Mouse (Mus musculus) stomach, embryonic 15.5 days (tissue): ENCODE data around the gene Cyp2t4. TPM values are rescaled to one million over a fixed set of nuclear protein-coding genes. Genes with fewer than 3 reads are reported as not detected.
A peak's percentile ranks its signal among the peaks of the same experiment; 100 is the strongest.

ENCODE experiments used
- ATAC-seq: fragments of 200-750 bp; cut with Nextera tagmentation; 2 replicates; pipeline ENCODE4 v1.8.0; 2017; ENCODE audit warnings: low read depth, moderate number of reproducible peaks, moderate TSS enrichment; ENCODE audit not compliant: insufficient read depth, low FRiP score
- H3K27ac ChIP-seq: fragments of 300-500 bp; sonication (generic); 2 replicates; pipeline ENCODE4 v1.5.1; 2015; ENCODE audit warnings: mild to moderate bottlenecking, inconsistent platforms
- H3K27me3 ChIP-seq: fragments of 300-500 bp; sonication (generic); replicated peaks from 2 replicates; pipeline ENCODE4 v1.6.1; 2015; ENCODE audit warnings: inconsistent platforms
- H3K36me3 ChIP-seq: fragments of 300-500 bp; sonication (generic); 2 replicates; pipeline ENCODE4 v1.6.1; 2015; ENCODE audit warnings: inconsistent platforms
- H3K4me1 ChIP-seq: fragments of 300-500 bp; sonication (generic); 2 replicates; pipeline ENCODE4 v1.6.1; 2015; ENCODE audit warnings: inconsistent platforms
- H3K4me2 ChIP-seq: fragments of 300-500 bp; sonication (generic); 2 replicates; pipeline ENCODE4 v1.6.1; 2015; ENCODE audit warnings: mild to moderate bottlenecking, inconsistent platforms
- H3K4me3 ChIP-seq: fragments of 300-500 bp; sonication (generic); replicated peaks from 2 replicates; pipeline ENCODE4 v1.5.1; 2015; ENCODE audit warnings: inconsistent platforms
- H3K9ac ChIP-seq: fragments of 300-500 bp; sonication (generic); 2 replicates; pipeline ENCODE4 v1.6.1; 2015; ENCODE audit warnings: inconsistent platforms
- H3K9me3 ChIP-seq: fragments of 300-500 bp; sonication (generic); 2 replicates; pipeline ENCODE4 v1.6.1; 2016; ENCODE audit warnings: inconsistent platforms
- WGBS: fragments of 180-500 bp; shearing (Covaris S2); methylation state at CpG from one replicate; pipeline ENCODE4 v1.1.7; 2015; 5-methylcytosine and 5-hydroxymethylcytosine counted together
- polyA plus RNA-seq: library from polyadenylated mRNA; unstranded; fragments of >200 nt; fragmentation: Nextera tagmentation; extraction: Ambion mirVana; gene quantifications from 2 replicates; pipeline ENCODE4 v1.2.1, GENCODE M21; 2015

Gene Cyp2t4
- polyA plus RNA-seq, 1 experiment from 2014 or later: not detected

DNA sequence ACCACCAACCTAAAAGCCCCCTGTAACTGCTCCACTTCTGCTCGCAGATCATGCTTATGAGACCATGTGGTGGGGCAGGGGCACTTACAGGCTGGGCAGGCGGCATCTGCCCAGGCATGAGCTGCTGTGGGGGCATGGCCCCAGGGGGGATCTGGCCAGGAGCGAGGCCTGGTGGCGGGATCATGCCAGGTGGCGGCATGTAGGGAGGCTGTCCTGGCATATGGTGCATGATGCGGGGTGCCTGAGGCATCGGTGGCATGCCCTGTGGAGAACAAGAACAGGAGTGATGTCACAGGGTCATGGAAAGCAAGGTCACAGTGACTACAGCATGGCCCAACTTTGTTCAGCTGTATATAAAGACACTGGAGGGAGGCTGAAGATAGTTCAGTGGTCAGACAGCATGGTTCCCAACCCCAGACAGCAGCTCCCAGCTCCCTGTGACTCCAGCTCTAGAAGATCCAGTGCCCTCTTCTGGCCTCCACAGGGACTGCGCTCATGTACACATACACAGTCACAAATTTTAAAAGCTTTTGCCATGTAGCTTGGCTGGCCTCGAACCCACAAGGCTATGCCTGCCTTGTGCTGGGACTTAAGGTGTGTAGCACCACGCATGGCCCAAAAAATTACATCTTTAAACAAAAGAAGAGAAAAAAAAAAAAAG is 35.9 kb downstream of the Cyp2t4 start:
- Histone ChIP-seq H3K4me2 (no peak overlapping the region), H3K9me3 (no peaks in the 10 kb centered on the region), H3K4me3 (no peak overlapping the region), H3K9ac (no peak overlapping the region), H3K4me1 (peaks cover 10% of the 10 kb centered on the region; the same call in 1 of the 2 replicates), H3K36me3 (peaks cover 83% of the 10 kb centered on the region), H3K27ac (no peak overlapping the region), H3K27me3 (no peaks in the 10 kb centered on the region)
- ATAC-seq: no peak
- 95% methylated on average over 10 of the region's 10 CpGs for WGBS

DNA sequence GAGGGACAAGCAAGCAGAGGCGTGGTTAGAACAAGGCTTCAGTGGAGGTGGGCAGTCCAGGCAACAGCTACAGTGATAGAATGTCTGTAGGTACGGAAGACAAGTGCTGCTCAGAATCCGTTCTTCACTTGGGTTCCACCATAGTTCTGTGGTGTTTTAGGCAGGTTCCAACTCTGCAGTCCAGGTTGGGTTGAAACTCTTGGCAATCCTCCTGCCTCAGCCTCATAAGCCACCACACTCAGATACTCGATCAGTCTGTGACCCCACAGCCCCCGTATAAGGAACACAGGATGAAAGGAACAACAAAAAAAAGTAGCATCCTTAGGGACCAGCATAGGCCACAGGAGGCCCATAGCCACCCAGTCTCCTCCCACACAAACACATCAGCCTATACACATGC is 38.9 kb downstream of the Cyp2t4 start:
- no peak for ATAC-seq
- 92% methylated on average over 5 of the region's 5 CpGs for WGBS

DNA sequence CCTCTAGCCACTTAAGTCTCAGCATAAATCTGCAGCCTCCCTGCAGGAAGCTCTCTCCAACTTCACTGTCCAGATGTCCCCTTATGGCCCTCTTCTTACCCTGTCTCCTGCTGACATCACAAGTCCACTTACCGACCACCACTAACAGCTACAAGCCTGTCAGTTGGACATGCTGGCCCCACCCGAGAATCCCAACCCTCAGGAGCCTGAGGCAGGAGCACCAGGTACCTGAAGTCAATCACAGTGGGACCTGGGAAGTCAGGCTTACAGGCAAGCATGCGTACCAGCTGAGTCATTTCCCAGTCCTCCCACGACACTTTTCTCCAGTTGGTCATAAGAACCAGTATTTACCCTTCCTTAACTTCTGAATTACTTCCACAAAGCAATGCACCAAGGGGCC is 40.2 kb downstream of the Cyp2t4 start:
- Histone ChIP-seq H3K9ac (no peak overlapping the region), H3K27me3 (no peaks in the 10 kb centered on the region), H3K27ac (no peak overlapping the region), H3K36me3 (peaks cover 54% of the 10 kb centered on the region), H3K4me2 (peak overlapping the region; percentile 19), H3K9me3 (no peaks in the 10 kb centered on the region), H3K4me3 (no peak overlapping the region), H3K4me1 (peaks cover 18% of the 10 kb centered on the region)
- 69% methylated on average over 4 of the region's 4 CpGs for whole genome bisulfite sequencing
- no peak for ATAC-seq

More for the DNA sequence above, 38.9 kb downstream of the Cyp2t4 start:
- H3K4me1 ChIP-seq: peaks cover 18% of the 10 kb centered on the region
- H3K9ac ChIP-seq: no peak overlapping the region
- H3K27ac ChIP-seq: no peak overlapping the region
- no peaks in the 10 kb centered on the region for H3K27me3 ChIP-seq
- H3K4me2 ChIP-seq: no peak overlapping the region
- no peaks in the 10 kb centered on the region for H3K9me3 ChIP-seq
- peaks cover 63% of the 10 kb centered on the region for H3K36me3 ChIP-seq
- no peak overlapping the region for H3K4me3 ChIP-seq

DNA sequence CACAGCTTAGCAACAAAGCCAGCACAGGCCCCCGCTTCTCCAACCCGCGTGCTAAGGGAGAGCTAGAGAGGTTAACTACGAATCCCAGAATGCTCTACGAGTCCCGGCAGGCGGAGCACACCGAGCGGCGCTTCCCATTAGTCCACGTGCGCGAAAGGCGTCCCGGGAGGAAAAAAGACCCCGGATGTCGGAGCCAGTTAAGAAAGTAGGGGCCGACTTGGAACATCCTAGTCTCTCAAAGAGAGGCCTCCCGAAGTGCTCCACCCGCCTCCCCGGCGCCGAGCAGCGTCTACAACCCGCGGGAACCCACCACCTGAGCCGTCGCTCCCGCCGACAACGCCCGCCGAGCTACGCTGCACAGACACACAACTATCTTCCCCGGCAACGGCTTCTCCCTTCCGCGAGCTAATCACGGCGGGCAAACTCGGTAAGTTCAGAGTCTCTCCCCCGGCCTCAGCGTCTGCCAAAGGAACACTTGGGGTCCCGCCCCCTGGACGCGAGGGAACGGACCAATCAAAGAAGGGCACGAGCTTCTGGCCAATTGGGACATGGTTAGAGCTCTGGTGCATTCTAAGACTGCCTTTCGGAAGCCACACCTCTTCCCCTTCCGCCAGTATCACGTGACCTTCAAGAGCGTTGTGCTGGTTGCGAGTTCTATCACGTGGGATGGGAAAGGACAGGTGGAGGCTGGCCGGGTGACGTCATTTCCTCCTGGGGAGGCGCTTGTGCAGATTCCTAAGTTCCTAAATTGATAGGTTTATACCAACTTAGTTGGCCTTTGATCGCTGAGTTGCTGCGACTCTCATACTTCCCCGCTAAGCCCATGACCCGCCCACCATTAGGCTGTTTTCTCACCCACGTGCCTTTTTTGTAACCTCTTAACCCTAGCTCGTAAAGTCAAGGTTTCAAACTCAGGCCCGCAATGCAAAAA is 42.4 kb downstream of the Cyp2t4 start, which contains the start of the genes BC024978 and Snrpa:
TSS of gene BC024978 (plus strand) at position 101 of the 931 bp plus-strand sequence.
TSS of gene Snrpa (minus strand) at position 591 of the 931 bp plus-strand sequence.
- Histone ChIP-seq H3K9me3 (no peaks in the 10 kb centered on the region), H3K36me3 (peaks cover 34% of the 10 kb centered on the region), H3K4me1 (peaks cover 18% of the 10 kb centered on the region), H3K27me3 (no peaks in the 10 kb centered on the region), H3K9ac (peak within 1 kb of the TSS; percentile 95), H3K4me2 (peak within 1 kb of the TSS; percentile 75), H3K4me3 (peak within 1 kb of the TSS; percentile 96), H3K27ac (peak within 1 kb of the TSS; percentile 100)
- 1% methylated on average over 64 of the region's 64 CpGs for WGBS
- peak; percentile 98 for ATAC-seq

DNA sequence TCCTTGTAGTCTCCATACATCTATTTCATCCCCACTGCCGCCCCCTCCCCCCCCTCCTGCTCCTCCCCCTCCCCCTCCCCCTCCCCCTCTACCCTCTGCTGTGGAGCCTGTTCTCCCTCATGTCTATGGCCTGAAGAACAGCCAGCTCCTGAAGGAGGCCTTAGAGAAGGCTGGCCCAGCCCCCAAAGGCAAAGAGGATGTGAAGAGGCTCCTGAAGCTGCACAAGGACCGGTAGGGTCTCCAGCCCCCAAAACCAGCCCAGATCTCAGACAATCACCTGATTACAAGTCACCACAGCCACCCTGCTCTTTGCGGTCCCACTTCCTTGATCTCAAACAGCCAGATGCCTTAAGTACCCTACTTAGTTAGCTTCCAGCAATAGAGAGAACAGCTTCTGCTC is 43.6 kb downstream of the Cyp2t4 start:
- Histone ChIP-seq H3K27me3 (no peaks in the 10 kb centered on the region), H3K4me2 (no peak overlapping the region), H3K36me3 (peaks cover 27% of the 10 kb centered on the region), H3K4me3 (no peak overlapping the region), H3K4me1 (peaks cover 18% of the 10 kb centered on the region), H3K9me3 (no peaks in the 10 kb centered on the region), H3K9ac (no peak overlapping the region), H3K27ac (no peak overlapping the region)
- no peak for ATAC-seq
- 77% methylated on average over 3 of the region's 3 CpGs for WGBS

DNA sequence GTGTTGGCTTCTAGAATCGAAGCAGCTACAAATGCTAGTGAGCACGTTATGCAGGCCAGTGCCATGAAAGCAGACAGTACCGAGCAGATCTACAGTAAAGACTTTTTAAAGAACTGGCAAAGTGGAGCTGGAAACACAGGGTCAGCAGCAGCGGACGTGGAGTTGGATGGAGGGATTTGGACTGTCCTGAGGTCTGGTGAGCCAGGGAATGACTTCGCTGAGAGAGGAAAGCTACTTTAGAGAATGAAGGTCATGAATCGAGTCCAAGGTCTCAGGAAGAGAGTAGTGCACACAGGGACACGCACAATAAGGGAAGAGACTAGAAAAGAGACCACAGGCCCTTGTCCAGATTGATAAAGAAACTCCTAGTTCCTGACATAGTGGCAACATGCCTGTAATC is 44.1 kb downstream of the Cyp2t4 start:
- 89% methylated on average over 8 of the region's 8 CpGs for WGBS
- no peak overlapping the region; the same call in 1 of the 2 replicates for H3K27ac ChIP-seq
- peaks cover 27% of the 10 kb centered on the region; the same call in 1 of the 2 replicates for H3K36me3 ChIP-seq
- H3K27me3 ChIP-seq: no peaks in the 10 kb centered on the region
- H3K4me1 ChIP-seq: peaks cover 18% of the 10 kb centered on the region
- no peak overlapping the region for H3K4me2 ChIP-seq
- H3K9me3 ChIP-seq: no peaks in the 10 kb centered on the region
- H3K4me3 ChIP-seq: no peak overlapping the region
- no peak for ATAC-seq
- no peak overlapping the region for H3K9ac ChIP-seq

DNA sequence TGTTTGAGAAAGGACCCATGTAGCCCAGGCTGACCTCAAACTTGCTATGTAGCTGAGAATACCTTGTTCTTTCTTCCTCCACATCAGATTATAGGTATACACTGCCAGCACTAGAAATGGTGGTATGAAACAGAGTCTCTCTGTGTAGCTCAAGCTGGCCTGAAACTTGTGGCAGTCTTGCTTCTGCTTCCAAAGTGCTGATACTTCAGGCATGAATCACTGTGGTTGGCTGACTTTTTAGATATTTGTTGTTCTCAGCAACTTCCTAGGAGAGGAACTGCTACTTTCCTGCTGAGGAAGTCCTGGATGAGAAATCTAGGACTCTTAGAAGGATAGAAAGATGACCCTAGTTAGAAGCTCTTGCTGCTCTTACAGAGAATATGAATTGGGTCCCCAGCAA is 44.8 kb downstream of the Cyp2t4 start:
- Histone ChIP-seq H3K4me1 (peaks cover 17% of the 10 kb centered on the region), H3K36me3 (peaks cover 23% of the 10 kb centered on the region; the same call in 1 of the 2 replicates), H3K4me2 (no peak overlapping the region), H3K27ac (no peak overlapping the region), H3K9ac (no peak overlapping the region), H3K27me3 (no peaks in the 10 kb centered on the region), H3K9me3 (no peaks in the 10 kb centered on the region), H3K4me3 (no peak overlapping the region)
- no peak for ATAC-seq

DNA sequence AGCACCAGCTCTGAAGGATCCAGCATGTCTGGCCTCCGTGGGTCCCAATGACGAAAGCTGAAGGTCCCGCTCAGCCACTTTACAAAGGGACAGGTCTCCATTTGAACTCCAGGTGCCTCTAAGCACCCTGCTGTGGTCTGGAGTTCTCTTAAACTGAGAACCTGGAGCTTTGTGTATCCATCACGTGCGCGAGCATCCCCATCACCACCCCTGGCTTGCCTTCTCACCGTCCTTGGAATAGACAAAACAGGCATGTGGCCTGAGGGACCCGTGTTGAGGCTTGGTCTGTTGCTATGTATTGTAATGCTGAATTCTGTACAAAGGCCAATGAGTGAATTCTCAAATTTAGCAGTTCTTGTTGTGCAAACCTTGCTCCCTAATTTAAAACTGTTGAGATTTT is 45.3 kb downstream of the Cyp2t4 start:
- Histone ChIP-seq H3K27ac (no peak overlapping the region), H3K9ac (no peak overlapping the region), H3K36me3 (peaks cover 19% of the 10 kb centered on the region; the same call in 1 of the 2 replicates), H3K4me3 (no peak overlapping the region), H3K27me3 (no peaks in the 10 kb centered on the region), H3K4me1 (peaks cover 12% of the 10 kb centered on the region; the same call in 1 of the 2 replicates), H3K9me3 (no peaks in the 10 kb centered on the region), H3K4me2 (no peak overlapping the region)
- no peak for ATAC-seq
- 91% methylated on average over 8 of the region's 8 CpGs for WGBS

DNA sequence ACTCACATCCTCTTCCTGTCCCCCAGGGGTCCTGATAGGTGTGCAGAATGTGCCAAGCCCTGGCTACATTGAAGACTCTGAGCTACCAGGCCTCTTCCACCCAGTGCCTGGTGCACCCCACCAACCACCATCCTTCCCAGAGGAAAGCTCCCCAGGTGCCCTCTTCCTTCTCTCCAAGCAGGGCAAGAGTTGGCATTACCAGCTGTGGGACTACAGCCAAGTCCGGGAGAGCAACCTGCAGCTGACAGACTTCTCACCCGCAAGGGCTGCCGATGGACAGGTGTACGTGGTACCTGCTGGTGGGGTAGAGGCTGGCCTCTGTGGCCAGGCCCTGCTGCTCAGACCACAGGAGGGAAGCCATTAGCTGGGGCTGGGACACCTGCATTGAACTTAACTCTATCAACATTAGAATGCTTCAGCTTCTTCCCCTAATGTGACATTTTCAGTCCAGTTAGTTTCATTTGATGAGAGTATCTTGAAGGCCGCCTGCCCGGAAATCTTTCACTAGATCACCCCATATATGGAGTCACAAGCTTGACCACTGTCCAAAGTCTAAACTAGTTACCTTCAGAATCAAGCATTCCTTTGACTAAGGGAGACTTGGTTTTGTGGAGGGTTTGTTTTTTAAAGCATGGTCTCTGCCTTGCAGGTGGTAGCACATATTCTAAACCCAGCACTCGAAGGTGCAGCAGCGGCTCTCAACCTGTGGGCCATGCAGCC is 50.4 kb downstream of the Cyp2t4 start:
- H3K36me3 ChIP-seq: peaks cover 22% of the 10 kb centered on the region; the same call in 1 of the 2 replicates
- ATAC-seq: no peak; the same call in 1 of the 2 replicates

More for the DNA sequence above, 50.4 kb downstream of the Cyp2t4 start:
- H3K9ac ChIP-seq: no peak overlapping the region
- no peaks in the 10 kb centered on the region for H3K4me1 ChIP-seq
- H3K4me2 ChIP-seq: no peak overlapping the region
- H3K27ac ChIP-seq: no peak overlapping the region
- no peak overlapping the region for H3K4me3 ChIP-seq
- WGBS: 94% methylated on average over 8 of the region's 8 CpGs
- H3K9me3 ChIP-seq: no peaks in the 10 kb centered on the region
- no peaks in the 10 kb centered on the region for H3K27me3 ChIP-seq
